ENCODE assay signal across 24 mouse cellular contexts in genomic region chr1:42514417-42514816, GRCm38 (mm10).
A peak's percentile ranks its signal among the peaks of the same experiment; 100 is the strongest.
DNase-seq lines count a peak whose midpoint lies in the region; ATAC-seq and TF ChIP-seq lines count a peak whose summit lies in the region.
"Had no signal": no experiment of that assay in that cellular context is flagged by ENCODE, and none has a peak within 500 bp of the region (broad histone marks: within the 10 kb centered on the region; RNA-seq: fewer than 3 reads in every experiment).

No protein-coding gene starts in this region.

- no peaks in the 10 kb centered on the region for H3K79me2 ChIP-seq in heart, adult 2 months (replicated peaks; ENCODE audit: control insufficient read depth, insufficient read depth, low read length)

- H3K27me3 ChIP-seq in heart, adult 2 months (ENCODE audit: control insufficient read depth, insufficient read depth, low read length), result no peaks in the 10 kb centered on the region
- no peaks in the 10 kb centered on the region for H3K27me3 ChIP-seq in lung, postnatal 0 days (replicated peaks; ENCODE audit: insufficient read depth, low read length)
- no peaks in the 10 kb centered on the region for H3K27me3 ChIP-seq in stomach, postnatal 0 days (ENCODE audit: control insufficient read depth, insufficient read depth, low read length)
- H3K27me3 ChIP-seq: heart, embryonic 12.5 days; liver, embryonic 15.5 days; midbrain, embryonic 12.5 days; neural tube, embryonic 12.5 days had no signal

- no peak overlapping the region for H3K9ac ChIP-seq in heart, adult 2 months (ENCODE audit: low read depth, low read length)
- H3K9ac ChIP-seq in lung, postnatal 0 days (replicated peaks; ENCODE audit: low read depth), result no peak overlapping the region
- H3K9ac ChIP-seq in stomach, postnatal 0 days (ENCODE audit: low read length), result no peak overlapping the region
- H3K9ac ChIP-seq: heart, embryonic 12.5 days; hindbrain, embryonic 14.5 days; liver, embryonic 15.5 days; midbrain, embryonic 12.5 days; neural tube, embryonic 12.5 days had no signal

- no peak overlapping the region for H3K27ac ChIP-seq in heart, adult 2 months
- no peak overlapping the region for H3K27ac ChIP-seq in layer of hippocampus, adult 2 months
- H3K27ac ChIP-seq in lung, postnatal 0 days (ENCODE audit: low read length), result no peak overlapping the region
- H3K27ac ChIP-seq in stomach, postnatal 0 days (replicated peaks), result no peak overlapping the region
- H3K27ac ChIP-seq: gastrocnemius, adult 2 months; hindbrain, embryonic 14.5 days; liver, embryonic 15.5 days; midbrain, embryonic 12.5 days; neural tube, embryonic 12.5 days had no signal

- H3K4me3 ChIP-seq in heart, adult 2 months, result no peak overlapping the region
- no peak overlapping the region for H3K4me3 ChIP-seq in layer of hippocampus, adult 2 months
- H3K4me3 ChIP-seq in lung, postnatal 0 days (ENCODE audit: low read depth, low read length), result no peak overlapping the region
- no peak overlapping the region for H3K4me3 ChIP-seq in stomach, postnatal 0 days (ENCODE audit: low read depth, low read length)
- H3K4me3 ChIP-seq: gastrocnemius, adult 2 months; heart, embryonic 12.5 days; liver, embryonic 15.5 days; midbrain, embryonic 12.5 days; neural tube, embryonic 12.5 days had no signal

- no peak for ATAC-seq in lung, postnatal 0 days
- ATAC-seq in stomach, postnatal 0 days (ENCODE audit: low FRiP score, low TSS enrichment), result no peak
- ATAC-seq: activated CD4-positive, CD25-positive, alpha-beta regulatory T cell, adult 4 months had no signal

- intact Hi-C loops in heart, adult 2 months (cut with DNase I), result no loop called here
- intact Hi-C loops in heart, postnatal 10 days (cut with DNase I), result no loop called here

- no peak for TF ChIP-seq POLR2A in heart, adult 2 months (IDR thresholded peaks at IDR 0.05; ENCODE audit: insufficient read depth, low read depth, low read length)

- H3K4me2 ChIP-seq in lung, postnatal 0 days (replicated peaks; ENCODE audit: low read depth, low read length), result no peak overlapping the region
- H3K4me2 ChIP-seq in stomach, postnatal 0 days (replicated peaks; ENCODE audit: low read depth), result no peak overlapping the region
- H3K4me2 ChIP-seq: heart, embryonic 12.5 days; hindbrain, embryonic 14.5 days; liver, embryonic 15.5 days; midbrain, embryonic 12.5 days; neural tube, embryonic 12.5 days had no signal

- no peak for DNase-seq in heart, adult 2 months
- no peak for DNase-seq in heart, postnatal 10 days
- no peak for DNase-seq in layer of hippocampus, adult 2 months (ENCODE audit: low spot score in 2 of 2)
- DNase-seq in layer of hippocampus, postnatal 14 days (ENCODE audit: low spot score in 2 of 2), result no peak
- no peak for DNase-seq in lung, postnatal 0 days (ENCODE audit: low spot score)
- DNase-seq in lung, postnatal 10 days, result no peak
- DNase-seq in stomach, postnatal 0 days (ENCODE audit: low spot score), result no peak
- DNase-seq in urinary bladder, adult 2 months (ENCODE audit: low spot score), result no peak
- DNase-seq: adrenal gland, adult 8-10 months; cerebellum, adult 11-12 months; cerebellum, postnatal 10 days; gastrocnemius, adult 2 months; heart, postnatal 36 days; lung, postnatal 14 days; right cerebral cortex, postnatal 14 days; spleen, adult 18-20 months; thymus, postnatal 14 days had no signal

- no peaks in the 10 kb centered on the region for H3K4me1 ChIP-seq in heart, adult 2 months (ENCODE audit: control insufficient read depth, insufficient read depth, low read length)
- H3K4me1 ChIP-seq in lung, postnatal 0 days (ENCODE audit: insufficient read depth, low read depth, low read length), result no peaks in the 10 kb centered on the region
- H3K4me1 ChIP-seq in stomach, postnatal 0 days (replicated peaks; ENCODE audit: control insufficient read depth, insufficient read depth), result no peaks in the 10 kb centered on the region
- H3K4me1 ChIP-seq: heart, embryonic 12.5 days; liver, embryonic 15.5 days; midbrain, embryonic 12.5 days; neural tube, embryonic 12.5 days had no signal

- 92% methylated on average over 3 of the region's 3 CpGs for WGBS in heart, adult 2 months
- WGBS in lung, postnatal 0 days, result 93% methylated on average over 3 of the region's 3 CpGs
- WGBS in stomach, postnatal 0 days, result 91% methylated on average over 3 of the region's 3 CpGs

- TF ChIP-seq CTCF in heart, adult 2 months (IDR thresholded peaks at IDR 0.05), result 0 out of 2 replicates have a peak, but pooled peaks have one; percentile 13
- TF ChIP-seq CTCF in layer of hippocampus, adult 2 months (conservative IDR thresholded peaks at IDR 0.05), result peak; percentile 49
- peak; percentile 24; the same call in 1 of the 2 replicates for TF ChIP-seq CTCF in lung, postnatal 0 days (IDR thresholded peaks at IDR 0.05)
- peak; percentile 39 for TF ChIP-seq CTCF in stomach, postnatal 0 days (IDR thresholded peaks at IDR 0.05; ENCODE audit: low read depth)

- no peaks in the 10 kb centered on the region for H3K36me3 ChIP-seq in heart, adult 2 months (ENCODE audit: control insufficient read depth, insufficient read depth, low read length)
- no peaks in the 10 kb centered on the region for H3K36me3 ChIP-seq in lung, postnatal 0 days (ENCODE audit: insufficient read depth, low read length)
- no peaks in the 10 kb centered on the region for H3K36me3 ChIP-seq in stomach, postnatal 0 days (ENCODE audit: control insufficient read depth, insufficient read depth, low read length)
- H3K36me3 ChIP-seq: G1E; heart, embryonic 12.5 days; liver, embryonic 15.5 days; midbrain, embryonic 12.5 days; neural tube, embryonic 12.5 days had no signal

- no peaks in the 10 kb centered on the region for H3K9me3 ChIP-seq in lung, postnatal 0 days (ENCODE audit: low read length)
- no peaks in the 10 kb centered on the region for H3K9me3 ChIP-seq in stomach, postnatal 0 days (ENCODE audit: control insufficient read depth, low read length)
- H3K9me3 ChIP-seq: heart, embryonic 12.5 days; liver, embryonic 15.5 days; midbrain, embryonic 12.5 days; neural tube, embryonic 12.5 days had no signal

- TF ChIP-seq EP300 in heart, adult 2 months (IDR thresholded peaks at IDR 0.05; ENCODE audit: insufficient read depth, low read depth, low read length), result no peak
- TF ChIP-seq EP300 in lung, postnatal 0 days (IDR thresholded peaks at IDR 0.05), result no peak
- TF ChIP-seq EP300 in stomach, postnatal 0 days (optimal IDR thresholded peaks at IDR 0.05), result no peak
